Mouse (Mus musculus) CH12.LX (cell line): ENCODE results near the gene Fam20b.

Experiments
- CHD2 ChIP-seq: IDR thresholded peaks from 2 replicates; pipeline ENCODE4 v1.6.1; 2011; ENCODE audit warnings: low read length, improper control_type of control experiment
- CTCF ChIP-seq, 2 experiments: IDR thresholded peaks in 1 of 2; conservative IDR thresholded peaks in 1 of 2; 2 replicates each; pipeline ENCODE4 v1.5.1; 2011 to 2012; ENCODE audit warnings: low read depth in 2 of 2, low read length in 2 of 2, improper control_type of control experiment in 1 of 2, inconsistent platforms in 1 of 2, mild to moderate bottlenecking in 1 of 2, moderate library complexity in 1 of 2
- ELF1 ChIP-seq: IDR thresholded peaks from 2 replicates; pipeline ENCODE4 v1.6.1; 2014; ENCODE audit warnings: low read depth, mild to moderate bottlenecking, inconsistent platforms, low read length, improper control_type of control experiment
- POLR2A ChIP-seq: IDR thresholded peaks from 2 replicates; pipeline ENCODE4 v1.6.1; 2011; ENCODE audit warnings: low read depth, mild to moderate bottlenecking, improper control_type of control experiment, low read length

DNA sequence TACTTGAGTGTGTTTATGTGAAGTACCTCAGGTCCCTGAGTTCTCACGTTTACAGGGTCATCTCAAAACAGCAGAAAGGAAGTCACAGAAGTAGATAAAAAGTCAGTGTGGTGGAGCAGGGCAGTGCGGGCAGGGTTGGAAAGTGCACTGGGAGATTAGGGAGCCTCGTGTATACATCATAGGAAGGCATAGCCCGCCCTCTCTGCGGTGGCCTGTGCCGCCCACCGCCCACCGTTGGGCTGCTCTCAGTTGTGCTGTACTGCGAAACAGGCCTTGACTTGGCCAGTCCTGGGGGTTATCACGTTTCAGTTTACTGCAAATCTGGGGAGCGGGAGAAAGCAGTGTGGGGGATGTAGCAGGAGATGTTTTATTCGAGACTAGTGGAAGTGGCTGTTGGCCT, 76.1 kb downstream of the Fam20b start:
- TF ChIP-seq CHD2: no peak
- TF ChIP-seq POLR2A: no peak
- TF ChIP-seq CTCF (conservative IDR thresholded peaks at IDR 0.05 in 1 of 2, IDR thresholded peaks at IDR 0.05 in 1 of 2; ENCODE audit: low read depth in 2 of 2, low read length in 2 of 2): no peak
- no peak for TF ChIP-seq ELF1
